Mouse (Mus musculus) spleen, postnatal 4 days (tissue): ENCODE measurements around the gene Tmem135.
A peak's percentile ranks its signal among the peaks of the same experiment; 100 is the strongest.
"Not testable (repeated sequence)": the region's sequence is repeated elsewhere in the genome, so short reads cannot be mapped to it uniquely, and the experiment has no call there.

ENCODE experiments used
- DNase-seq, 2 experiments: peaks; one replicate each; pipeline ENCODE4 v3.0.0; 2022; ENCODE audit warnings: low spot score in 2 of 2

Gene Tmem135

DNA sequence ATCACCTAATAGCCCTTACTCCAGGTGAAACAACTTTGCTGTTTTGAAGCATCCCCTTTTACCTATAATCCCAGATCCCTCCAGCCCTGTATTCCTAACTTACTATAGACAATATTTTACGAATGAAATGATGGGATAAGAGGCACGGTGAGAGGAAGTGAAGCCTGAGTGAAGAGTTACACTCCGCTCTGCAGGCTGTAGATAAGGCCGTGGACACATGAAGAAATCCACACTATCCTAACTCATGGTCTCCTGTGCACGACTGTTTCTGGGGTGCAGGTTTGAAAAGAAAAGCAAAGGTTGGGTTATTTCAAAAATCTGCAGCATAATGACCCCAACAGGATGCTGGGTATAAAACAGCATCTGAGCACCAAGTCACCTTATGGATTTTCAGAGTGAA is 77.8 kb downstream of the Tmem135 start:
- DNase-seq: no peak

DNA sequence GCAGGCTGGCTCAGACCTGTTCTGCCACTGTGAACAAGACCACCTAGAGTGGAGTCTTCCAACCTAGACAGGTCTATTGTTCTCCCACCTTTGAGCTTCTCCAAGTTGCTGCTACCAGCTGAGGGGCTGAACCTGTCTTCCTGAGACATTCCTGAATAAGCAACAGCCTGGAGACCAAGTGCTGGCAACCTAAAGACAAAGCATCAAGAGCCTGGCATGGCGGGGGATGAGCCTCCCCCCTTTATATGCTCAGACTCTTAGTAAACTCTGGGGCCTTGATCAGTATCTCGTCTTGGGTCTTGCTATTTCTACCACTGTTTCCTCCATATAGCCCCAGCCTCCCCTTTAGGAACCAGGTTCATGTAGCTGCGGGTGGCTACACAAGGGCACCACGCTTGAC is 81.3 kb downstream of the Tmem135 start:
- not testable (repeated sequence) for DNase-seq

DNA sequence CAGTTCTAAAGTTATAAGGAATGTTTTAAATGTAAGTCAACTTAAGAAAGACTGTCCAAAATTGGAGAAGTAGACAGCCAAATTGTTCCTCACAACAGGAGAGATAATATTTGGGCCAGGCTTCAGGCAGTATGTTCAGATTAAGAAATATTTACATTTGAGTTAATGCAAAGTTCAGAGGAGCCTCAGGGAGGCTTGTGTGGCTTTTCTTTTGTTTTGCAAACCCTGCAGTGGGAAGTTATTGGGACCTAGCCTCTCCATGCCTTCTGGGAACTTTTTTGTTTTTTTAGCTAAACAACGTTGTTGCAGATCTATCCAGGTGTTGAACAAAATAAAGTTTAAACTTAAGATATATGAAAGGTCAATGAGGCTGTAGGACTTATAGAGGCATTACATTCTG is 84.7 kb downstream of the Tmem135 start:
- no peak for DNase-seq

DNA sequence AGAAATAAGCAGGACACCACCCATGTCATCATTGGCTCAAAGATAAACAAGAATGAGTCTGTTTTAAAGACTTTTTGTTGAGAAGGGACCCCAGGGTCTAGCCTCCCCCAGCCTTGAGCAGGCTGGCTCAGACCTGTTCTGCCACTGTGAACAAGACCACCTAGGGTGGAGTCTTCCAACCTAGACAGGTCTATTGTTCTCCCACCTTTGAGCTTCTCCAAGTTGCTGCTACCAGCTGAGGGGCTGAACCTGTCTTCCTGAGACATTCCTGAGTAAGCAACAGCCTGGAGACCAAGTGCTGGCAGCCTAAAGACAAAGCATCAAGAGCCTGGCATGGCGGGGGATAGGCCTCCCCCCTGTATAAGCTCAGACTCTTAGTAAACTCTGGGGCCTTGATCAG is 86.9 kb downstream of the Tmem135 start:
- DNase-seq: not testable (repeated sequence)

DNA sequence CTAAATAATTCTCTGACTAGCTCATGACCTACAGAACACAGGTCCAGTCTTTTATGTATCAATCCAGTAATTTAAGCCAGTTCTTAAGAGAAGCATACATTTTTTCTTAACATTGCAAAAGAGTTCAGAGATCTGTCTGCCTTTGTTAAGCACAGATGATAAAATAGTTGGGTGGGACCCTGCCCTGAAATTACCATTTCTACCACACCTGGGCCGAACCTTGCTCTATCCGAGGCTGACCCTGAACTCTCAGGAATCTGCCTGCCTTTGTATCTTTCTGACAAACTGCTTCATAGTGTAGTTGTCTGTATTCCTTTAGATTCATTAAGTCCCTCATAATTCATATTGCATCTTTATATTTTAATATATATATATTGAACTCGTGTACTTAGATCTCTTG is 87.9 kb downstream of the Tmem135 start:
- no peak for DNase-seq

DNA sequence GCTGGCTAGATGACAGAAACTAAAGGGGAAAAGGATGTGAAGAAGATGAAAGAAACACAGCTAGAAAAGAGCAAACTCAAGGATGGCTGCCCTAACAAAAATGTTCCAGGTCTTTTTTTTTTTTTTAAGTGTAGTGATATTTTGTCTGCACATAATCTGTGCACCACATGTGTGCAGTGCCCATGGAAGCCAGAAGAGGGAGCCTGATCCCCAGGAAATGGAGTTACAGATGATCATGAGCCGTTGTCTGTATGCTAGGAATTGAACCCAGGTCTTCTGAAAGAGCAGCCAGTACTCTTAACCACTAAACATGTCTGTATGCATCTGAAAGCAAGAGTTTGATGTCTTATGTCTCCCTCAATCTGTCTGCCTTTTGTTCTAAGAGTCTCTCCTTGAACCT is 92.5 kb downstream of the Tmem135 start:
- DNase-seq: no peak

DNA sequence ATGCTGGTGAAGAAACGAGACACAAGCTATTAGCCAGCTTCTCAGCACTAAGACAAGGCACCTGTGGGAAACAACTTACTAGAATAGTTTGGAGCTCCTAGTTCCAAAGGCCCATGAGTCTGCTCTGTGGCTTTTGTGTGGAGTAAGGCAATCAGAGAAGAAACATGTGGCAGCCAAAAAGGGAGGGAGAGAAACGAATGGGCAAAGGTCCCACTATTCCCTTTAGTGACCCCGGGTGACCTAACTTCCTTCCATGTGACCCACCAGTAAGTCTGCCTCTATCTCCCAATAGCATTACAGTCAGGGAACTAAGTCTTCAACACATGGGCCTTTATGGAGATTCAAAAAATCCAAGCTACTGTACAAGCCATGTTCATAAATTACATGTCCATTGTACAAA is 95.1 kb downstream of the Tmem135 start:
- no peak for DNase-seq

DNA sequence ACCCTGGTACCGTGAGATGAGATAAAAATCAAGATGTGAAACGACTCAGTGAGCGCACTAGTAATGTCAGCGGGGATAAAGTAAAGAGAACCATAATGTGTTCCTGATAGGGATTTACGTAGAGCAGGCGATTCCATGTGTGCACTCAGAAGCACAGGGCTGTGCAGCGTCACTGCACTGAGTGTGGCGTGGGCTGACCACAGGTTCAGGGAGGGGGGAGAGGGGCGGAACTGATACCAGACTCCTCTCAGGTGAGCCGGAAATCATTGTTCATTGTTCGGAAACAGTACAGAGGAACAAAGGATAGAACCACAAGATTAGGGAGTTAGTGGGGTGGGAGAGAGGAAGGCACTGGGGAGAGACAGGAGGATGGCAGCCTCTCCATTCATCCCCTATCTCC is 95.8 kb downstream of the Tmem135 start:
- DNase-seq: no peak

DNA sequence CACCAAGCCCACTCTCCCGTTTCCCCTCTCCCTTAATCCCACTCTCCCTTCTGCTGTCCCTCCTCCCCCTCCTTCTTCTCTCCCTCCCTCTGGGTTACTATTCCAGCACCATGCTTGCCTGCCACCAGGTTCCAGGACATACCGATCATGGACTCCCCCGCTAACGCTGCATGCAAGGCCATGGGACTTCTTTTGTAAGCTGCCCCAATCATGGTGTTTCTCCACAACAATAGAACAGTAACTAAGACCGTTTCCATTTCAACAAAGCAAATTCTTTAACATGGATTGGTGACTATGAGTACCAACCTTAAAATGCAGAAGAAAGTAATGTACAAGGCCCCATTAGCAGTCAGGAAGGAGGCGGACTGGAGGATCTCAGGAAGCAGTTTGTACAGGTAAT is 97.2 kb downstream of the Tmem135 start:
- DNase-seq: no peak

DNA sequence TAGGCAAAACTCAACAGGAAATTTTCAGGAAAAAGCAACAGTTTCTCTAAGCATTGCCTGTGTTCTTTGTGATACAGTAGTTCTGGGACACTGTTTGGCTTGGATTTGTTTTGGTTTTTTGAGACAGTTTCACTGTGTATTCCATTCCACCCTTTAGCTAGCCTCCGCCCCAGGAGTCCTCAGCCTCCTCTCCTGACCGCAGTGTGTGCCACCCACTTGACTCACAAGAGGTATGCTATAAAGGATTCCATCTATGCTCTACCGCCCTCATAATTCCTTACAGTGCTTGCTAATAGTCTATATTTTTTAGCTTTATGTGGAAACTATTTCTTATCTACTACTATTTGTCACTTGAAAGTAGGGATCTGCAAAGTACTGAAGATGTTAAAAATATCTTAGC is 99.1 kb downstream of the Tmem135 start:
- DNase-seq: no peak

DNA sequence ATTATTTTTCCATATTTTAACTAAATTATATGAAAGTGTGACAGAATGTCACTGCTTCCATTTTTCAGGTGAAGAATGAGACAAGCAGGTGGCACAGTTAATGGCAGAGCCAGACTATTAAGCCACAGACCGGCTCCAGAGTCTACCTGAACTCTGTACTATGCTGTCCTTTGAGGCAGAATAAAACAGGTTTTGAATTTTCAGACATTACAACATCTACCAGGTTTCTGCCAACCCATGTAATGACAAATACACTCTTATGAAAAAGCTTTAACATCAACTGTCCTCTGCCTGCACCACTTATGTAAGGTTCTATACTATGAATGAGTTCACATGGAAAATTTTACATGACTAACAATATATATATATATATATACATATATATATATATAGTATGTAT is 100.3 kb downstream of the Tmem135 start:
- DNase-seq: no peak

DNA sequence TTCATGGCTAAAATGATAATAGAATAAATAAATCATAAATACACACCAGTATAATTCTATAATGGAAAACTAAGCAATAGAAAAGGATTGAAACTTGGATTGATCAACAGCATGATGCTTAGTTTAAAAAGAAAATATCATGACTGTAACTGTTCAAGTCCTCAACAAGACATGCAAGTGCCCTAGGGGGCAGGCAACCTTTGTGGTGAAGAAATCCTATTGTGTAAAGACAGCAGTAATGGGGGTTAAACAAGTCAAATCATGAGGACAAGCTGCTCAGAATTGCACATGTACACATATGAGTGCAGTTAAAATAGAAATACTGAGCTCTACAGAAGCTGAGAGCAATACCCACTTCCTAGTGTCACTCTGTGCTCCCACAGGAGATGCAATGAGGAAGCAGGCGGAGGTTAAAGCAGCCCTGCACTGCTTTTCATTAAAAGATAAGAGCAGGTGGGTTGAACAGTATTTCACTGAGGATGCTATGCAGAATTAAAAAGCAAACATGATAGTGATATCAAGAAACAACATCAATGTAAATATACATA is 105.0 kb downstream of the Tmem135 start:
- no peak for DNase-seq

DNA sequence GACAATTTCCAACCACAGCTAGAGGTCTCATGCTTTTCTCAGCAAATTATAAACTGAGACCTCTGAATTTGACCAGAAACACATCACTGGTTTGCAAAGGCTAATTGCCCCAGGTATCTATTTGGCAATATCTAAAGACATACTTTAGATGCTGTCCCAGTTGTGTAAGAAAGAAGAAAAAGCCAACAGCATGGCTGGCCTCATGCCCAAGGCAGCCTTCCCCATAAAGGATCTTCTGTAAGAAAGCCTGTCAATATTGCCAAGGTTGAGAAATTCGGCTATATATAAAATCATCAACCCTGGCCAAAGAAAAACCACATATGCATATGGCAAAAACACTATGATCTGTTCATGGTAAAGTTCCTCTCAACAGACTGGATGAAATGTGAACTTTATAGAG is 107.1 kb downstream of the Tmem135 start:
- no peak for DNase-seq

DNA sequence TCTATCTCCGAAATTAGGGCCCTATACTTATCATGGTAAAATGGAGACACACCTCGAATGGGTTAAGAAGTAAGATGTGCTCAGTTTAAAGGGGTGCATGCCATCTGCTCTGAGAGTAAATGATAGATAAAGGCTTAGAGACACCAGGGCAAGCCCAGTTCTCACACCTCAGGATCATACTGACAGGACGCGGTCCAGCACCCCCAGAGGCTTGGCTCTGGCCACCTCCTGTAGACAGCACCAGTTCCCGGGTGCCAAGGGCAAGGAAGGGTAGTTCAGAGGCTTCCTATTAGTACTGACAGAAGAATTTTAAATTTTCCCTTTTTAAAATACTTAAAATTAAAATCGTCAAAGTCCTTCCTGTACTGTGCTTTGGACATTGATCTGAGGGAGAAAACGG is 121.4 kb downstream of the Tmem135 start:
- DNase-seq: no peak

DNA sequence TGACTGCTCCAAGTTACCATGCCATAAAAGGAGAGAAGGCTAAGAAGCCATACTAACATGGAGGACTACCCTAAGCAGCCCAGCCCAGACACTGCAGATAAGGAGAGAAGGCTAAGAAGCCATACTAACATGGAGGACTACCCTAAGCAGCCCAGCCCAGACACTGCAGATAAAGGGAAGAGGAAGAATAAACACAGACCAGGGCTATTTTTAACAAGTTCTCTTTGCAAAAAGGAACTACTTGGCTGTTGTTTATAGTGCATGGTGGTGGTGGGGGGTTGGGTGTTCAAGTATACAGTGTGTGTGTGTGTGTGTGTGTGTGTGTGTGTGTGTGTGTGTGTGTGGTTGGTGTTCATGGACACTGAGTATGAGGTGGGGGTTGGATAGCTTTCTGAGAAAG is 133.6 kb downstream of the Tmem135 start:
- peak in 1 of 2 experiments; percentile 15 for DNase-seq

DNA sequence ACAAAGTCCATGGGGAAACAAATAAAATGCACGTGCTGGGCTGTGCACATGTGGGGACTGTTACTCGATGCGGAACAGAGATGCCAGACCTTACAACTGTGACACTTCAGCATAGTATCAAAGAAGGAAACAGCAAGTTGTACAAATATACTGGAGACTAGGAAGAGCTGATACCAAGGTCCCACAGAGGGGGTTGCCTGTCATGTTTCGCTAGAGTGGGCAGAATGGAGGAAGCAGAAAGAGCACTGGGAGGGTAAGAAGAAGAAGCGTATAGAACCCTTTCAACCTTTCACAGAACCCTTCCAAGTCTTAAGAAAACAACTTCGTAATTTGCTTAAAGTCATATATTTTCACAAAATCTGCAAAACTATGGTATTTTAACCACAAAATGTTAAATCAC is 134.2 kb downstream of the Tmem135 start:
- DNase-seq: no peak

DNA sequence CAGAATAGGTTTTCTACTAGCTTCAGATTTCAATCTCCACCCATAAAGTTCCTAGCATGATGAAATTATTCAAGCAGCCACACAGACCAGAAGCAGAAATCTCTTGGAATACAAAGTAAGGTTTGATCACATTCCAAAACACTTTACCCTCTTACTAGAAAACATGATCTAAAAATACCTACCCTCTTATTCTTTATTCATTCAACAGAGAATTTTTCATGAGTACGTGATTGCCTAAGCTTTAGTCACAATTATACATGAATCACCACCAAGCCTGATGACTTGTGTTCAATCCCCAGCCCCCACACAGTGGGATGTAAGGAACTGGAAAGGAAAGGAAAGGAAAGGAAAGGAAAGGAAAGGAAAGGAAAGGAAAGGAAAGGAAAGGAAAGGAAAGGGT is 136.5 kb downstream of the Tmem135 start:
- DNase-seq: no peak

DNA sequence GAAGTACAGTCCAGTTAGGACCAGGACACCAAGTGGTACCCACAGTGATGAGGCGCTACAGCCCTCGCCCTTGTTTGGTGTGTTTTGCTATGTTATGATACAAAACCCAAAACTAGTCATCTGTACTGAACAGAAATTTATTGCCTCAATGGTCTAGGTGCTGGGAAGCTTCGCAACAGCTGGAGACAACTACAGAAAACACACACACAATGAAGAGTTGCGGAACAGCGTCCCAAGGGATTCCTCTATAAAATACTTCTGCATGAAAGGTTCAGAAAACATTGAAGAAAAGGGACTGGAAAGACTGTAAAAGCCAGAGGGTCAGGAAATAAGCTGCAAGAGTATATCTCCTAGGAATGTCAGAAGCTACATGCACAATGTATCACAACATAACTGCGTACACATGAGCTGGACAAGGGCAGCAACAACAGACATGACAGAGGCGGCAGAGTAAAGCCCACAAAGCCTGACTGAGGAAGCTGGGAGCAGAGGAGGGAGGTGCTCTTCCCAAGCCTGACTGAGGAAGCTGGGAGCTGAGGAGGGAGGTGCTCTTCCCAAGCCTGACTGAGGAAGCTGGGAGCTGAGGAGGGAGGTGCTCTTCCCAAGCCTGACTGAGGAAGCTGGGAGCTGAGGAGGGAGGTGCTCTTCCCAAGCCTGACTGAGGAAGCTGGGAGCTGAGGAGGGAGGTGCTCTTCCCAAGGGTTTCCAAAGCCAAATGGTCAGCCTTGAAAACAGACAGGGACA is 137.8 kb downstream of the Tmem135 start:
- no peak for DNase-seq

DNA sequence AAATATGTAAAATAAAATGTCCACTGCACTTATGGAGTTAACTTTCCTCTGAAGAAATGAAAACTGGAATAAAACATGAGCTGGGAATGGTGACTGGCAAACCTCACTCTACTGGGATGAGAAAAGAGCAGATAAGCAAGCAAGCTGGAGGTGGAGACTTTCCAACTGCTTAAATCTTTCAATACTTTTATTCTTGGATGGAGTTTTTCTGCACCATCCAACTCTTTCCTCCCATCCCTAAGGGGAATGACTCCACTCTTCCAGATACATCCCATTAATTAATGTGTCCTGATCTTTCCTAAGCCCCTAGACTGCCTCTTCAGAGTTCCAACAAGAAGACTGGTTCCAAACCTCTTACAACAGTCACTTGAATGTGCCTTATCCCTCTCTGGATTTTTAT is 143.1 kb downstream of the Tmem135 start:
- DNase-seq: no peak

DNA sequence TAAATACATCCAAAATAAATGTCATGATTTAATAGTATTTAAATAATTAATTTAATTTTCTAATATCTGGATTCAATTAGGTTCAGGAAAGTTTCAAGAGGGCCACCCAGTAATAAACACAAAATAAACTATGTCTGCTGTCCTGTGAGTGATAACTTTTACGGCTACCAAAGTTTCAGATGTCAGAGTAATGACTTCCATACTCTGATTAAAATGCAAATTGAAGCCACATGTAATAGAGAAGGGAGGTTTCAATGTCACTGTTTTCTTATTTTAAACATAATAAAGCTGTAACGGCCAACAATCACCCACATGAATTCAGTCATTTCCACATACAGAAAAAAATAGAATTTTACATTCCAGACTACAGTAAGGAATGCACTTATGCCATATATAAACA is 145.2 kb downstream of the Tmem135 start:
- DNase-seq: no peak

DNA sequence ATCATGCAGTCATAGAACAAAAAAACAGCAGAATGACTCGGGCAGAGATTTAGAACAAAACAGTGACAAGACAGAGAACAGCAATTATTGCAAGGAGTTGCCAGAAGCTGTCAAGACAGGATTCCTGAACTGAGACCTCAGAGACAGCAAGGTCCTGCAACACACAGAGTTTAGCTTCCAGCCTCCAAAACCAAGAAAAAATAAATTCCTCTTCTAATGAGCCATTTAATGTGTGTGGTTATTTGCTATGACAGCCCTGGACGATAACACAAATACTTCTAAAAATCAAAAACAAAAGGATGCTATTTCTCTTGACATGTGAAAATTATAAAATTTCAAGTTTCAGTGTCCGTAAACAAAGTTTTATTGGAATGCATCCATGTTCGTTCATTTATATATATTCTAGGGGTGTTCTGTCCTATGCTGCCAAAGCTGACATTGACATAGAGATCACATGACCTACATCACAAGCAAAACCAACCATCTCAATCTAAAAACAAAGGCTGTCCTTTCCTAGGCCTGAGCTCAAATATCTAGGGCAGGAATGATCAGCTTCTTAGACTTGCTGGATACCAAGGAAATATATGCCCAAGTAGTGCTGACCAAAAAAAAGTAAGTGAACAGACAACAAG is 146.0 kb downstream of the Tmem135 start:
- no peak for DNase-seq

DNA sequence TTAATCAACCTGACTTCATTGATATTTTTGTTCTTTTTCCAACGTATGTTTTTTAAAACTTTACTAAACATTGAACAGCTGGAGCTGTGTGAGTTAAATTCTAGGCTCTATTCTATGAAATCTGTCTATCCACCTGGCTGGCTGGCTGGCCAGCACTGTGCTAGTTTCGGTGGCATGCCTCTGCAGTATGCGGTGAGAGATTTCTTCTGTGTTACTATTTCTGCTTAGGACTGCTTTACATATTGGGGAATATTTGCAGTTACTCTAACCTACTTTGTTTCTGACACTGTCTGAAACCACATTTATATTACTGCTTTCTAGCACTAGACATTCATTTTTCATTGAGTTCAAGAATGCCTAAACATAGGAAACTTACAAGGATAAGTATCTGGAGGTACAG is 150.2 kb downstream of the Tmem135 start:
- no peak for DNase-seq

DNA sequence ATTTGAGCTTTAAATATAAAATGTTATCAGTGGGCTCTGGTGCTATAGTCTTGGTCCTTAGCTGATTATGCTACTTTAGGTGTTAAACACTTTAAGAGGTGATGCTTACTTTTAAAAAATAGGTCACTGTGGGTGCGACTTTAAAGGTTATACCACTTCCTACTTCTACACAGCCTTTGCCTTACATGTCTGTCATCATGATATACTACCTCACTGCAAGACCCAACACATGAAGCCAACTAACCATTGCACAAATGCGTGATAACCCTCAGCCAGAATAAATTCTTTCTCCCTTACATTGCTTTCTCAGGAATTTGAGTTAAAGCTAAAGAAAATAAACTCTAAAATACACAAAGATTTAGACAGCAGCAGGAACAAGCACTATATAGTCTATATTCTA is 150.7 kb downstream of the Tmem135 start:
- DNase-seq: no peak
